Mouse (Mus musculus) ES-E14 (cell line): ENCODE measurements around the gene Iqch.

ENCODE experiments used
- HCFC1 ChIP-seq: IDR thresholded peaks from 2 replicates; pipeline ENCODE4 v1.6.1; 2012; ENCODE audit warnings: low read length, inconsistent platforms, borderline replicate concordance; ENCODE audit not compliant: insufficient read depth
- MAFK ChIP-seq: IDR thresholded peaks from 2 replicates; pipeline ENCODE4 v1.6.1; 2014; ENCODE audit warnings: mild to moderate bottlenecking, low read depth, low read length, inconsistent platforms; ENCODE audit not compliant: insufficient read depth
- ZC3H11A ChIP-seq: IDR thresholded peaks from 2 replicates; pipeline ENCODE4 v1.6.1; 2012; ENCODE audit warnings: low read depth, mild to moderate bottlenecking, inconsistent platforms, low read length, borderline replicate concordance

- TF ChIP-seq ZC3H11A (no peak), HCFC1 (no peak), MAFK (no peak)
Measured at GRCm38 (mm10) chr9:63636113-63636512, 33.8 kb upstream of the Iqch start.
